Mouse (Mus musculus): ENCODE results near the gene Mpdz.

Mpdz gene

GRCm38 (mm10) chr4:81279451-81279850, 163.2 kb downstream of the Mpdz start:
- DNase-seq, result no peak

- DNase-seq, result no peak
Measured at GRCm38 (mm10) chr4:81275957-81276715, 166.5 kb downstream of the Mpdz start.

- no peak for DNase-seq
Measured at GRCm38 (mm10) chr4:81273067-81273466, 169.5 kb downstream of the Mpdz start.

- DNase-seq, result no peak
Measured at GRCm38 (mm10) chr4:81252859-81253780, 189.5 kb downstream of the Mpdz start.

- no peak for DNase-seq
Measured at GRCm38 (mm10) chr4:81252334-81252733, 190.3 kb downstream of the Mpdz start.

- peak in 1 of 2 experiments; percentile 52 for DNase-seq
Measured at GRCm38 (mm10) chr4:81251934-81252333, 190.7 kb downstream of the Mpdz start.

- DNase-seq, result no peak
Measured at GRCm38 (mm10) chr4:81249245-81249644, 193.4 kb downstream of the Mpdz start.

- DNase-seq, result no peak
Measured at GRCm38 (mm10) chr4:81236227-81236626, 206.4 kb downstream of the Mpdz start.
